Mouse (Mus musculus) ES-Bruce4 (cell line): ENCODE measurements around the gene Casq2. TPM values are rescaled to one million over a fixed set of nuclear protein-coding genes. Genes with fewer than 3 reads are reported as not detected.

Experiments used
- H3K27ac ChIP-seq: 2 replicates; pipeline ENCODE4 v1.5.1; 2012; ENCODE audit warnings: low read length, inconsistent platforms; ENCODE audit not compliant: insufficient read depth
- H3K27me3 ChIP-seq: 2 replicates; pipeline ENCODE4 v1.6.1; 2012; ENCODE audit warnings: mild to moderate bottlenecking, low read length, inconsistent platforms; ENCODE audit not compliant: control insufficient read depth, poor library complexity, insufficient read depth, severe bottlenecking
- H3K36me3 ChIP-seq: 2 replicates; pipeline ENCODE4 v1.6.1; 2012; ENCODE audit warnings: inconsistent platforms, mild to moderate bottlenecking, low read length, moderate library complexity; ENCODE audit not compliant: control insufficient read depth, poor library complexity, insufficient read depth, severe bottlenecking
- H3K4me1 ChIP-seq: one replicate; pipeline ENCODE4 v1.8.1; 2011; ENCODE audit warnings: low read length; ENCODE audit not compliant: control insufficient read depth, insufficient read depth
- H3K4me3 ChIP-seq: 2 replicates; pipeline ENCODE4 v1.5.1; 2011; ENCODE audit warnings: low read depth, mild to moderate bottlenecking, low read length
- H3K9ac ChIP-seq: 2 replicates; pipeline ENCODE4 v1.6.1; 2012; ENCODE audit warnings: low read depth, mild to moderate bottlenecking, inconsistent platforms; ENCODE audit not compliant: poor library complexity, severe bottlenecking
- H3K9me3 ChIP-seq: replicated peaks from 2 replicates; pipeline ENCODE4 v1.6.1; 2012; ENCODE audit warnings: mild to moderate bottlenecking, low read length, inconsistent platforms; ENCODE audit not compliant: control insufficient read depth, poor library complexity, insufficient read depth, severe bottlenecking
- CTCF ChIP-seq: IDR thresholded peaks from one replicate; pipeline ENCODE4 v1.8.1; 2011; ENCODE audit warnings: low read depth, low read length
- EP300 ChIP-seq: IDR thresholded peaks from 2 replicates; pipeline ENCODE4 v1.6.1; 2011; ENCODE audit warnings: low read depth, low read length; ENCODE audit not compliant: insufficient read depth
- POLR2A ChIP-seq: IDR thresholded peaks from one replicate; pipeline ENCODE4 v1.8.1; 2011; ENCODE audit warnings: low read length; ENCODE audit not compliant: insufficient read depth
- polyA plus RNA-seq: library from polyadenylated mRNA; stranded (reverse); fragments of >200 nt; gene quantifications from 2 replicates; pipeline ENCODE4 v1.2.4, GENCODE M21; 2011; ENCODE audit warnings: low read depth; ENCODE audit not compliant: missing spikeins, insufficient read depth, insufficient read length

Gene Casq2
- polyA plus RNA-seq, 1 experiment = not detected

GRCm38 (mm10) chr3:102061923-102062670, 24.1 kb upstream of the Casq2 start:
- Histone ChIP-seq H3K9ac (no peak overlapping the region), H3K4me3 (no peak overlapping the region), H3K36me3 (no peaks in the 10 kb centered on the region), H3K27ac (peak overlapping the region; percentile 6), H3K27me3 (no peaks in the 10 kb centered on the region), H3K4me1 (peaks cover 4% of the 10 kb centered on the region), H3K9me3 (no peaks in the 10 kb centered on the region)
- TF ChIP-seq POLR2A (no peak), EP300 (0 out of 2 replicates have a peak, but pooled peaks have one; percentile 12), CTCF (peak; percentile 87)

DNA sequence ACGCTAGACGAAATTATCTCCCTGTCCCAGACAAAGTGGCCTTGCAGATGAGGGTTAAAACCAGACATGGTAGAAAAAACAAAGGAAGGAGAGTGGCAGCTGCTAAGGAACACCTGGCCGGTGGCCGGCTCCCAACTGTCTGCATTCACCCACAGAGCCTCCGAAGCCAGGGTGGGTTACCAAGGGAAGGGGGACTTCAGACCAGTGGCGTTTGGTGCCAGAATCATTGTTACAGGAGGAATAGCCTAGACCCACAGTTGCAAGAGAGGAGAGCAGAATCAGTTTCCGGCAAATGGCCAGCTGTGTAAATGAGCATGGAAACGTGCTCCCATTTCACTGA, 23.6 kb upstream of the Casq2 start:
- Histone ChIP-seq H3K9me3 (no peaks in the 10 kb centered on the region), H3K4me1 (peaks cover 4% of the 10 kb centered on the region), H3K27me3 (no peaks in the 10 kb centered on the region), H3K4me3 (no peak overlapping the region), H3K36me3 (no peaks in the 10 kb centered on the region), H3K27ac (peak overlapping the region; percentile 6), H3K9ac (no peak overlapping the region)
- TF ChIP-seq POLR2A (no peak), EP300 (0 out of 2 replicates have a peak, but pooled peaks have one; percentile 2), CTCF (no peak)

DNA sequence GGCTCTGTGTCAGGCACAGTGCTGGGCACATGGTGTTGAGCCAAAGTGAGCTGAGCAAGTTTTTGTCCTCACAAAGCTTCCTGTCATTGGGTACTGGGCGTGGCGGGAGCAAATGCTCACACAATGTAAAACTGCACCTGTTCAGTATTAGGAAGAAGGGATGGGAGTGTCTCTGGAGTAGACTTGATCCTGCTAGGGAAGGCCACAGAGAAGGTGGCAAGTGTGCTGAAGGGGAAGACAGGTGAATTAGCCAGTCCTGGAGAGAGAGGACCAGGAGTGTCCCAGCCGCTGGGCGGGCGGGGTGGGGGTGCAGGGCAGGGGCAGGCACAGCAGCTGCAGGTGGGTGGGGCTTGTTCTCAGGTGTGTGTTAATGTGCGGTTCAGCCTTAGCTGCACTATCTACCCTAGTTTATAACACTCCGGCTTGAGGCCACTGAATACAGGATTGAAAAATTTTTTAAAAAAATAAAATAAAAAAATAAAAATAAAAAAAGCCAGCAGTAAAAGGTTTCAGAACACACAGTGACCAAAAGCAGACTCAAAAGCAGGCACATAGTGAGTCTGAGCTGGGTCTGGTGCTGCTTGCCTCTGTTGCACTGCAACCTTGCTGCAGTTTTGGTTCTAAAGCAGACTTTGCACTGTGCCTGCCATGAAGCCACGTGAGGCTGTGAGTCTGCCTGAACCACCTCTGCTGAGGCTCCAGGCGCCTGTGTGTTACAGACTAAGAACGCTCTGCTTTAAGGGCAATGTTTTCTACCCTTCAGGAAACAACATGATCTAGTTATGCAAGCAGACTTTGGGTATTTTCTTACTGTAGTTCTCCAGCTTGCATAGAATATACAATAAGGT, 22.7 kb upstream of the Casq2 start:
- Histone ChIP-seq H3K36me3 (no peaks in the 10 kb centered on the region), H3K4me3 (no peak overlapping the region), H3K9ac (no peak overlapping the region), H3K27ac (no peak overlapping the region), H3K4me1 (peaks cover 4% of the 10 kb centered on the region), H3K9me3 (no peaks in the 10 kb centered on the region), H3K27me3 (no peaks in the 10 kb centered on the region)
- 0 out of 2 replicates have a peak, but pooled peaks have one; percentile 22 for TF ChIP-seq EP300
- no peak for TF ChIP-seq POLR2A

DNA sequence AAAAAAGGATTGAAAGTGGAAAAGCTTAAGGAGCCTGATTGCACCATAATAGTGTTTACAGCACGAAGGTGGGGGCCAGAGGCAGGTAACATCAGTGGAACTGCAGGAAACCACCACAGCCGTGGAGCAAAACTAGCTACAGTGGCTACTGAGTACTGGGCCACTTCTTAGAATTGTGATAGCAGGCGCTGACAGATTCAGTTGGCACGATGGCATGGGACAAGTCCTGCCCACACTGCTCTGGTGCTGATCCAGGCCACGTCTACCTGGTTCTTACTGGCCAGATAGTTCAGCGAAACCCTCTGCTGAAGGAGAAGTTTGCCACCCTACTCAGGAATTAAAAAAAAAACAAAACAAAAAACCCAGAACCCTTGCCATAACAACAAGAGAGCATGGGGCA, 21.6 kb upstream of the Casq2 start:
- peaks cover 4% of the 10 kb centered on the region for H3K4me1 ChIP-seq
- H3K9ac ChIP-seq = no peak overlapping the region
- TF ChIP-seq CTCF (no peak), POLR2A (no peak), EP300 (no peak)
- H3K4me3 ChIP-seq = no peak overlapping the region
- H3K27me3 ChIP-seq = no peaks in the 10 kb centered on the region
- no peaks in the 10 kb centered on the region for H3K36me3 ChIP-seq
- no peak overlapping the region for H3K27ac ChIP-seq
- H3K9me3 ChIP-seq = no peaks in the 10 kb centered on the region

DNA sequence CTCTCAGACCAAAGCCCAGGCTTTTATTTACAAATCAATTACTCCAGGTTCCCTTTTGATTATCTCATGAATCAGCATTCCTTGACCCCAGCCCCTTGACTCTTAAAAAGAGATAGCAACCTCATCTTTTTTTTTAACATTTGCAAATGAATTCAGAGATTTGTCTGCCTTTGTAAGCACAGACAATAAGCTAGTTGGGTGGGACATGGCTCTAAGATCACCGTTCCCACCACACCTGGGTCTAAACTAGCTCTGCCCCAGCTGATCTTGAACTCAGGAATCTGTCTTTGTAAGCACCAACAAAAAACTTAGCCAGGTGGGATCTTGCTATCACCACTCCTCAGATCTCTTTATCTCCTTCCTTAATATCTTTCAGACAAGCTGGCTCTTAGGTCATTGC, 18.9 kb upstream of the Casq2 start:
- no peaks in the 10 kb centered on the region for H3K36me3 ChIP-seq
- H3K9ac ChIP-seq = no peak overlapping the region
- H3K9me3 ChIP-seq = no peaks in the 10 kb centered on the region
- no peaks in the 10 kb centered on the region for H3K27me3 ChIP-seq
- H3K4me1 ChIP-seq = peaks cover 2% of the 10 kb centered on the region
- no peak for TF ChIP-seq CTCF
- TF ChIP-seq EP300 = no peak
- TF ChIP-seq POLR2A = no peak
- peak overlapping the region; percentile 71 for H3K27ac ChIP-seq
- no peak overlapping the region for H3K4me3 ChIP-seq

DNA sequence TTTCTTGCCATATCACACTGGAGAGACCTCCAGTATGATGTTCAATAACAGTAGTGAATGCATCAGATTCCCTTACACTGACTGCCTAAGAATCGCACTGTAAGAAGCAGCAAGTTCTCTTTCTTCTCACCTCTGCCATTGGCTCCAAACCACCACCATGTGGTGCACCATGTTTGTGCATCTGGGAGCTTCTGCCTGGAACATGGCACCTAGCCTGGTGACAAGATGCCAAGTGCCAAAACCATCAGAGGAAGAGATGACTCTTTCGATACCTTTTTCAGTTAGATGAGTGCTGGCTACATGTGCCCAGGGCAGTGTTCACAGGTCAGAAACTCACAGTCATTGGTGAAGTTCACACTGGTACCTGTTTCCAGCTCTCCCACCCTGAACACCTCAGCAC, 18.4 kb upstream of the Casq2 start:
- Histone ChIP-seq H3K36me3 (no peaks in the 10 kb centered on the region), H3K9ac (no peak overlapping the region), H3K4me3 (no peak overlapping the region), H3K4me1 (peaks cover 2% of the 10 kb centered on the region), H3K27ac (no peak overlapping the region), H3K9me3 (no peaks in the 10 kb centered on the region), H3K27me3 (no peaks in the 10 kb centered on the region)
- TF ChIP-seq CTCF (no peak), EP300 (no peak), POLR2A (no peak)
